Mouse (Mus musculus) midbrain, embryonic 15.5 days (tissue): ENCODE results near the gene Otogl. TPM values are rescaled to one million over a fixed set of nuclear protein-coding genes. Genes with fewer than 3 reads are reported as not detected.

Experiments
- ATAC-seq: fragments of 200-750 bp; cut with Nextera tagmentation; replicated peaks from 2 replicates; pipeline ENCODE4 v1.8.0; 2017; ENCODE audit warnings: moderate TSS enrichment
- H3K27ac ChIP-seq: fragments of 300-500 bp; sonication (generic); 2 replicates; pipeline ENCODE4 v1.5.1; 2015; ENCODE audit warnings: mild to moderate bottlenecking, inconsistent platforms
- H3K27me3 ChIP-seq: fragments of 300-500 bp; sonication (generic); replicated peaks from 2 replicates; pipeline ENCODE4 v1.6.1; 2015; ENCODE audit warnings: inconsistent platforms
- H3K36me3 ChIP-seq: fragments of 300-500 bp; sonication (generic); replicated peaks from 2 replicates; pipeline ENCODE4 v1.6.1; 2015; ENCODE audit warnings: inconsistent platforms
- H3K4me1 ChIP-seq: fragments of 300-500 bp; sonication (generic); 2 replicates; pipeline ENCODE4 v1.6.1; 2015; ENCODE audit warnings: inconsistent platforms
- H3K4me2 ChIP-seq: fragments of 300-500 bp; sonication (generic); 2 replicates; pipeline ENCODE4 v1.6.1; 2015; ENCODE audit warnings: inconsistent platforms, mild to moderate bottlenecking, moderate library complexity
- H3K4me3 ChIP-seq: fragments of 300-500 bp; sonication (generic); 2 replicates; pipeline ENCODE4 v1.5.1; 2015; ENCODE audit warnings: mild to moderate bottlenecking, inconsistent platforms
- H3K9ac ChIP-seq: fragments of 300-500 bp; sonication (generic); 2 replicates; pipeline ENCODE4 v1.6.1; 2015; ENCODE audit warnings: mild to moderate bottlenecking, inconsistent platforms
- H3K9me3 ChIP-seq: fragments of 300-500 bp; sonication (generic); 2 replicates; pipeline ENCODE4 v1.6.1; 2016; ENCODE audit warnings: inconsistent platforms
- WGBS: fragments of 180-500 bp; shearing (Covaris S2); methylation state at CpG from one replicate; pipeline ENCODE4 v1.1.7; 2015; ENCODE audit warnings: mixed read lengths; 5-methylcytosine and 5-hydroxymethylcytosine counted together
- polyA plus RNA-seq: library from polyadenylated mRNA; unstranded; fragments of >200 nt; fragmentation: Nextera tagmentation; extraction: Ambion mirVana; gene quantifications from 2 replicates; pipeline ENCODE4 v1.2.1, GENCODE M21; 2015

The Otogl gene
- polyA plus RNA-seq, result 0.04 TPM in 1 of 2 replicates, not detected in the other

DNA sequence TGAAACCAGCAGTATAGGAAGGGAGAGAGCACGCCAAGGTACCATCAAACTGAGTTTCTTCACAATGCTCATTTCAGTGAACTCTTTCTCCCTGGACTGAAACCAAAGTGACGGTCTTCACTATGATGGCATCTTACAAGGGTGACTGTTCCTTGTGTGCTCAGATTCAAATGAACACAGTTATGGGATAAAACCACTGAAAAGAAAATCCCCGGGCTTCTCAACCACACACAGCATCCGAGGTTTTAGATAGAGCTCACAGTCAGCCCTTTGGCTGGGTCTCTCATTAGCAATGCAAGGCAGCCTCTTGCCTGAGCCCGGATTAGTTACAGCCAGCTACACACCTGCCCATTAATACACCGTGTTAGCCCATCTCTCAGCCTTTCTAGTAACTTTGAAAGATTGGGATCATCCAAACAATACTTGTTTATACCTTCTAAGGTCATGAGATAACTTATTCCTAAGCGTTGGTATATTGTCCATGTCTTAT lies at the start of gene Otogl:
TSS of gene Otogl (minus strand) at position 51 of the 490 bp plus-strand sequence.
- no peak within 1 kb of the TSS for H3K4me2 ChIP-seq
- WGBS, result 28% methylated on average over 7 of the region's 7 CpGs
- no peaks in the 10 kb centered on the region for H3K9me3 ChIP-seq
- no peak within 1 kb of the TSS for H3K27ac ChIP-seq
- no peaks in the 10 kb centered on the region for H3K4me1 ChIP-seq
- H3K27me3 ChIP-seq, result no peaks in the 10 kb centered on the region
- no peaks in the 10 kb centered on the region for H3K36me3 ChIP-seq
- no peak within 1 kb of the TSS for H3K4me3 ChIP-seq
- H3K9ac ChIP-seq, result no peak within 1 kb of the TSS
- ATAC-seq, result no peak

DNA sequence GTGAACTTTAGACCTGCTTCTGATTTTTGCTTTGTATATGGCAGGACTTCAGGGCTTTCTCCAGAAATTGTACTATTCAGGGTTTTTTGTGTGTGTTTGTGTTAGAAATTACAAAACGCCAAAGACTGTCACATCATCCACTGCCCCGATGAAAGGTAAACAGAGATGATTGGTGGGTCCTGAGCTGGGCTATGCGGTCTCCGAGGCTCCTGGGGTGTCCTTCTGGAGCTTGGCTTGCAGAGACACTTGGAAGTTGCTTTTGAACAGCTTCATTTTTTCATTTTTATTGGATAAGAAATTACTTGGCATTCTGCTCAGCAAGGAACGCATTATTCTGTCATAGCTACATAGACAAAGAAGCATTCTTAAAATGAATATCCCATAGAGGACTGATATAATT lies 44.7 kb upstream of the Otogl start:
- no peak overlapping the region for H3K4me2 ChIP-seq
- H3K9ac ChIP-seq, result no peak overlapping the region
- no peaks in the 10 kb centered on the region for H3K27me3 ChIP-seq
- H3K36me3 ChIP-seq, result no peaks in the 10 kb centered on the region
- no peak overlapping the region for H3K4me3 ChIP-seq
- H3K9me3 ChIP-seq, result no peaks in the 10 kb centered on the region
- H3K27ac ChIP-seq, result no peak overlapping the region
- WGBS, result 88% methylated on average over 5 of the region's 5 CpGs
- no peaks in the 10 kb centered on the region for H3K4me1 ChIP-seq
- no peak for ATAC-seq

DNA sequence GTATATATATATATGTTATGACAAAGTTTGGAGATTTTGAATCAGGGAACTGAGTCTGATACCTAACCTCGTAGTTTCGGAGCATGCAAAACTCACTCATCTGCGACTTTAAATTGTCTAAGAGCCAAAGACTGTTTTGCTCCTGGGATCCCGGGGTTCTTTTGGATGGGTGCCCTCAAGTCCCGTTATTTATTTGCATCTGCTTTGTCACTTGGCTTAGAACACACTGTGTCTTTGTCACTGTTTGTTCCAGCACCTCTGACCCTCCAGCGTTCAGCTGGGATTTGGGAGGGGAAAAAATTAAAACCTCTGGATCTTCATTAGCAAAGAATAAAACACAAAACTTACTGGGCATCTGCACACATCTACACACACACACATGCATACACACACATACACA lies 42.5 kb upstream of the Otogl start:
- Histone ChIP-seq H3K27ac (no peak overlapping the region), H3K4me3 (no peak overlapping the region), H3K27me3 (no peaks in the 10 kb centered on the region), H3K4me1 (no peaks in the 10 kb centered on the region), H3K4me2 (no peak overlapping the region), H3K36me3 (no peaks in the 10 kb centered on the region), H3K9ac (no peak overlapping the region), H3K9me3 (no peaks in the 10 kb centered on the region)
- no peak for ATAC-seq
- WGBS, result 62% methylated on average over 6 of the region's 6 CpGs

DNA sequence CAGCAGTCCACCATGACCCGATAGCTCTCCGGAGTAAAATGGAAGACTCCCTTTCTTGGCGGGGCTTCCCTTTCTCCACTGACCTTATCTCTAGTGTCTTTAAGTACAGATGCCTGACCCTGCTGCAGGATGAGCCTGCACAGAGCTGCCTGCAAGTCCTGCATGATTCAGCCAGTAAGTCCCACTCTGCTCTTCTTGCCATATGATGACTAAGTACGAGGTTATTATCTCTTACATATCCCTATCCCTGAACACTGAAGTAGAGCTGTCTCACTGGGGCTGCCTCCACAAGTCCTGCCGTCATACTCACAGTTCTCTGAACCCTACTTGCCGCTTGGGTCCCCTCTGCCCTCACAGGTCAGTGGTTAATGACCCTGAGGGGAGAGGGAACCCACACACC lies 39.7 kb upstream of the Otogl start:
- 95% methylated on average over 6 of the region's 6 CpGs for WGBS
- Histone ChIP-seq H3K27ac (no peak overlapping the region), H3K4me3 (no peak overlapping the region), H3K9ac (no peak overlapping the region), H3K4me1 (no peaks in the 10 kb centered on the region), H3K36me3 (no peaks in the 10 kb centered on the region), H3K4me2 (no peak overlapping the region), H3K9me3 (no peaks in the 10 kb centered on the region), H3K27me3 (no peaks in the 10 kb centered on the region)
- ATAC-seq, result no peak

DNA sequence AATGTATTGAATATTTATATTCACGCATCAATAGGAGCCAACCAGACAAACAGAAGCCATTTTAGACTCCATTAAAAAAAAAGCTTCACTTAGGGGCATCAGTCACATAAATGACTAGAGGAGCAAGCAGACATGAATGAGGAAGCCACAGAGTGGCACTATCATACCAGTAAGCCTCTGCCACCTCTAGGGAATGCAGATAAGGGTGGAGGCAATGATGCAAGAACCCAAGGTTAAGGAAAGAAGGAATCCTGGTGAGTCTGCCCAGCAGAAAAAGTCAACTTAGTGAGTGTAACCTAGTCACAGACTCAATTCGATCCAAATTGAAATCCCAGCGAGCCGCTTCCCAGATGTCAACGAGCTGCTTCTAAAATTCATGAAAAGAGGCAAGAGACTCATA lies 38.0 kb upstream of the Otogl start:
- WGBS, result 92% methylated on average over 5 of the region's 5 CpGs
- no peak overlapping the region for H3K4me2 ChIP-seq
- H3K27ac ChIP-seq, result no peak overlapping the region
- no peaks in the 10 kb centered on the region for H3K27me3 ChIP-seq
- no peak overlapping the region for H3K4me3 ChIP-seq
- H3K36me3 ChIP-seq, result no peaks in the 10 kb centered on the region
- ATAC-seq, result no peak
- H3K9me3 ChIP-seq, result no peaks in the 10 kb centered on the region
- no peak overlapping the region for H3K9ac ChIP-seq
- H3K4me1 ChIP-seq, result no peaks in the 10 kb centered on the region

DNA sequence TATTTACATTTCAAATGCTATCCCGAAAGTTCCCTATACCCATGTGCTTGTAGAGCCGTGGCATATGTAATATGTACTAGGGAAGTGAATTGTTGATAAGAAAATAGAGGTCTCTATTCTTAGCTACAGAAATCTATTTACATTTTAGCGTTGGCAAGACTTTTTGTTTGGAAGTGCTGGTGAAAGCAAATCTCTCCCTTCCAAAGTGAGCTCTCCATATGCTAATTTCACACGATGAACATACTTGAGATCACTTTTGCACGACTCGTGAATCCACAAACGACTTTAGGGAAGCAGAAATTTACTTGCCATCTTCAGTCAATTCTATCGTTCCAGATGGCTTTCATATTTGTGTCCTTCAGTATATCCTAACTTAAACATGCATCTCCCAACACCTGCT lies 36.7 kb upstream of the Otogl start:
- no peaks in the 10 kb centered on the region for H3K4me1 ChIP-seq
- no peak overlapping the region for H3K27ac ChIP-seq
- no peak overlapping the region for H3K9ac ChIP-seq
- H3K36me3 ChIP-seq, result no peaks in the 10 kb centered on the region
- WGBS, result 89% methylated on average over 8 of the region's 8 CpGs
- no peaks in the 10 kb centered on the region for H3K9me3 ChIP-seq
- no peak overlapping the region for H3K4me2 ChIP-seq
- ATAC-seq, result no peak
- no peaks in the 10 kb centered on the region for H3K27me3 ChIP-seq
- no peak overlapping the region for H3K4me3 ChIP-seq

DNA sequence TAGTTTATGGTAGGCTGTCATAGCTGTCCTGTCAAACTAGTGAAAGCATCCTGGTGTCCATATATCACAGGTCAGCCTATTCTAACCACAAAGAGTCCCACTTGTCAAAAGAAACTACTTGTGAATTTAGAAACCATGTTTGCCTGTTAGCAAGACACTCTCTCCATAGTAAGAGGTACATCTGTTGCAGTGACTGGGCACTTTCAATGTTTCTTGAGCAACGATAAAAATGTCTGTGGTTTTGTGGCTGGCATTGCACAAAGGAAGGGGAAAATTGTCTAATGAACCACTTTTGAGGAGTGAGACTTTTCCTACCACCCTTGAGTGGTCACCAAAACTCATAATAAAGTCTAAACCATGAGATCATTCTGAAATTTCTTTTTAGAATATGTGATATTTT lies 36.1 kb upstream of the Otogl start:
- Histone ChIP-seq H3K27ac (no peak overlapping the region), H3K9me3 (no peaks in the 10 kb centered on the region), H3K9ac (no peak overlapping the region), H3K27me3 (no peaks in the 10 kb centered on the region), H3K4me3 (no peak overlapping the region), H3K36me3 (no peaks in the 10 kb centered on the region), H3K4me2 (no peak overlapping the region), H3K4me1 (no peaks in the 10 kb centered on the region)
- no peak for ATAC-seq
- 83% methylated on average over 1 of the region's 1 CpGs for WGBS

DNA sequence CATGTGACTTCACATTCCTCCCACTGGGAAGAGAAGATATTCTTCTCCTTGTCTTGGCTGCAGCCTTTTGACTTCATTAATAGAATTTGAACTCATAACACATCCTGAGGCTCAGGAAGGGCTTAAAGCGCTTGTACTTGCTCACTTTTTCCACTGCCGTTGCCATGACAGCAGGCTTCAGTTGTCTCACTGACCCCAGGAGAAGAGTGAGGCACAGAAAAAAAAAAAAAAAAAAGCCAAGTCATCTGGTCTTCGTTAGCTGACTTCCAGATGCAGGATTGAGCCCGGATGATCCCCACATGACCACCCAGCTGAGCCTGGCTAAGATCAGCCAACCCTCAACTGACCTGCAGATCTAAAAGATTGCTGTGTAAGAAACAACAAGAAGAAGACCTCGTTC lies 34.4 kb upstream of the Otogl start:
- ATAC-seq, result no peak
- no peaks in the 10 kb centered on the region for H3K27me3 ChIP-seq
- H3K4me3 ChIP-seq, result no peak overlapping the region
- H3K4me2 ChIP-seq, result no peak overlapping the region
- H3K4me1 ChIP-seq, result no peaks in the 10 kb centered on the region
- H3K36me3 ChIP-seq, result no peaks in the 10 kb centered on the region
- no peaks in the 10 kb centered on the region for H3K9me3 ChIP-seq
- H3K9ac ChIP-seq, result no peak overlapping the region
- no peak overlapping the region for H3K27ac ChIP-seq
- 52% methylated on average over 5 of the region's 5 CpGs for WGBS

DNA sequence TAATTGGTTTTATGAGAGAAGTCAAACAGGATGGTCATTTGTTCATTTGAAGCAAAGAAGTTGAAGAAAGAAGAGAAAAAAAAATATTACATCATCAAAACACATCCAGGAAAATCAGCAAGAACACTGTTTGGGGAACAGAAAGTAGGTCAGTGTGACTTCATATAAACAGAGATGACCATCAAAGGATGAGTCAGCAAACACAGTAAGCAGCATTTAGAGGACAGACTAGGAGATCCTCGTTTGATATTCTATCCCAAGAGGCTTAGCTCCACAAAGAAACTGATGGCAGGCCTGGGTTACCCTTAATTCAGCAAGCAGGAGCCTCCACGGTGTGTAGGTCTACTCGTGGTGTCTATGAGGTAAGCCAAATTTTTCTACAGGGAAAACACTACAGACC lies 31.9 kb upstream of the Otogl start:
- no peak overlapping the region for H3K4me3 ChIP-seq
- no peak overlapping the region for H3K27ac ChIP-seq
- ATAC-seq, result no peak
- H3K9ac ChIP-seq, result no peak overlapping the region
- H3K4me2 ChIP-seq, result no peak overlapping the region
- H3K4me1 ChIP-seq, result no peaks in the 10 kb centered on the region
- H3K27me3 ChIP-seq, result no peaks in the 10 kb centered on the region
- 75% methylated on average over 3 of the region's 3 CpGs for WGBS
- H3K36me3 ChIP-seq, result no peaks in the 10 kb centered on the region
- H3K9me3 ChIP-seq, result no peaks in the 10 kb centered on the region

DNA sequence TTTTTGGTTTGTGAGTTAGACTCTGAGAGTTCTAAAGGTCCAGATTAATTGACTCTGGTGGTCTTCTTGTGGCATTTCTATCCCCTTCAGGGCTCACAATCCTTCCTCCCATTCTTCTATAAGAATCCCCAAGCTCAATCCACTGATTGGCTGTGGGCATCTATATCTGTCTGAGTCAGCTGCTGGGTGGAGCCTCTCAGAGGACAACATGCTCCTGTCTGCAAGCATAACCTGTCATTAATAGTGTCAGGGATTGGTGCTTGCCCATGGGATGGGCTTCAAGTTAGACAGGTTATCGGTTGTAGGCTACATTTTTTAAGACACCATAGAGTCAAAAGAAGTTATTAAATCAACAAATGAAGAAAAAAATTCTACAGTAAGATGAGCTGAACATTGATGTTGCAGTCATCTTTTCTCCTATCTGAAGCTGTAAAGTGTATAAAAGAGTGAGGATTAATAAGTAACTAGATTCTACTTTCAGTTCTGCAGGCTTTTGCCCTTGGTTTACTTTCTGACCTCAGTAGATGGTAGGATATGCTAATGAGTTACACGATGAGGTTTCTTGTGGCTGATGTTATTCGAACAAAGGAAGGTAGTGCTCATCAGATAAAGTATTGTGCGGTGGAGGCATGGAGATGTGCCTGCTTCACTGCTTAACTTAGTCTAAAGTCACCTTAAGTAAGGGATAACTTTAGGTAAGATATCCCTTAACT lies 29.4 kb upstream of the Otogl start:
- 92% methylated on average over 4 of the region's 4 CpGs for WGBS

DNA sequence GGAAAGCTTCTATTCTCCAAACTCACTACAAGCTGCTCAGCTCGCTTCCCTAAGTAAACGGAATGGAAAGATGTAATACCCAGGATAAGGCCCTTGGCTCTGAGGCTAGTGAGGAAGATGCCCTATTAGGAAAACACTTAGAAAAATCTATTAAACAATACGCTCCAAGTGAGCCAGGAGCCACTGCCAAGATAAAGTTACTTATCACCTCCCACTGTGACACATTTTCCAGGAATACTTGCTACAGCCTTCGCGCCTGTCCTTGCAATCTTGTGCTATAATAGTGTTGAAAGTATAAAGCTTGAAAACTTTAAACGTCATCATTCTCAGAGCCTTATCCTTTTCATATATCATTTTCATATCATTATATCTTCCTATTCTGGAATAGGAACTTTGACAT lies 28.4 kb upstream of the Otogl start:
- WGBS, result 76% methylated on average over 6 of the region's 6 CpGs
- Histone ChIP-seq H3K36me3 (no peaks in the 10 kb centered on the region), H3K4me3 (no peak overlapping the region), H3K4me2 (no peak overlapping the region), H3K4me1 (no peaks in the 10 kb centered on the region), H3K9ac (no peak overlapping the region), H3K27ac (no peak overlapping the region), H3K27me3 (no peaks in the 10 kb centered on the region), H3K9me3 (no peaks in the 10 kb centered on the region)
- no peak for ATAC-seq

More for the DNA sequence above, 29.4 kb upstream of the Otogl start:
- no peak overlapping the region for H3K4me2 ChIP-seq
- H3K4me1 ChIP-seq, result no peaks in the 10 kb centered on the region
- no peak overlapping the region for H3K4me3 ChIP-seq
- H3K27me3 ChIP-seq, result no peaks in the 10 kb centered on the region
- no peaks in the 10 kb centered on the region for H3K36me3 ChIP-seq
- H3K27ac ChIP-seq, result no peak overlapping the region
- no peaks in the 10 kb centered on the region for H3K9me3 ChIP-seq
- H3K9ac ChIP-seq, result no peak overlapping the region
- no peak for ATAC-seq

DNA sequence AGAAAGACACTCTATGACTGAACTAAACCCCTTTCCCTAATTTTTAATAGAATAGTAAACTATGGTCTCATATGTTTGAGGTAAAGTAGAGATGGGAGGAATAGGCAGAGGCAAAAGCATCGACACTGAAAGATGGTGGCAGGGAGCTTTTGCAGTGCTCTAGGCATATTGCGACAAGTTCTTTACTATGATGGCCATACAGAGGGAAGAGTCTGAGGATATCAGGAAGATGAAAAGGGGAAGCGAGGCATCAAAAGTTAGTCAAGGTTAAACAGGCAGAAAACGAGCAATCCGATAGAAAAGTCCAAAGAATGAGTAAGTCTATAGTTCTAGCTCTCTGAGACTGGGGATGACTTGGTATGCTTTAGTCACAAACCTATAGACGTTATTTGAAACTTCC lies 27.9 kb upstream of the Otogl start:
- H3K9ac ChIP-seq, result no peak overlapping the region
- H3K27ac ChIP-seq, result no peak overlapping the region
- no peak overlapping the region for H3K4me3 ChIP-seq
- H3K9me3 ChIP-seq, result no peaks in the 10 kb centered on the region
- no peaks in the 10 kb centered on the region for H3K4me1 ChIP-seq
- no peaks in the 10 kb centered on the region for H3K27me3 ChIP-seq
- no peak for ATAC-seq
- H3K36me3 ChIP-seq, result no peaks in the 10 kb centered on the region
- WGBS, result 76% methylated on average over 6 of the region's 6 CpGs
- H3K4me2 ChIP-seq, result no peak overlapping the region

DNA sequence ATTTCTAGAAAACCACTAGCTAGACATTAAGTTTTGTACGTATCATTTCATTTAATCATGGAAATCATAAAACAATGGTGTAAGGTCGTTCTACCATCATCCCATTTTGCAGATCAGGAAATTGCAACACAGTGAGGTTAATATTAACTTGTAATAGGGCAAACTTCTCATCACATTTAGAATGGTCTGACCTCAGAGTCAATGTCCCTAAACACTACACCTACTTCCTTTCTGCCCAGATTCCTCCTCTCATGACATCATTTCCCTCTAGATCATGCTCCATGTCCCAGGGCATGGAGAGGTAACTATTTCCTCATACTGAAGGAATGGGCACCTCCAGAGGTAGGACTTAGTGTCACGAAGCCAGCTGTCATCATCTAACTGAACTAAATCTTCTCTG lies 22.1 kb upstream of the Otogl start:
- no peaks in the 10 kb centered on the region for H3K4me1 ChIP-seq
- no peaks in the 10 kb centered on the region for H3K9me3 ChIP-seq
- no peak overlapping the region for H3K4me3 ChIP-seq
- no peak overlapping the region for H3K27ac ChIP-seq
- no peak for ATAC-seq
- no peaks in the 10 kb centered on the region for H3K36me3 ChIP-seq
- no peak overlapping the region for H3K4me2 ChIP-seq
- no peaks in the 10 kb centered on the region for H3K27me3 ChIP-seq
- WGBS, result 85% methylated on average over 3 of the region's 3 CpGs
- H3K9ac ChIP-seq, result no peak overlapping the region
